21 mouse cellular contexts compared by ENCODE assay signal in genomic region chr13:94668276-94668675, GRCm38 (mm10).
"Had no signal": no experiment of that assay in that cellular context is flagged by ENCODE, and none has a peak within 500 bp of the region (broad histone marks: within the 10 kb centered on the region; RNA-seq: fewer than 3 reads in every experiment).

No protein-coding gene starts in this region.

- H3K4me3 ChIP-seq: intestine, embryonic 15.5 days; kidney, embryonic 15.5 days; limb, embryonic 12.5 days; limb, embryonic 15.5 days; liver, embryonic 12.5 days; liver, embryonic 15.5 days; lung, embryonic 15.5 days; megakaryocyte, embryonic 14.5 days; midbrain, embryonic 12.5 days had no signal

- H3K4me1 ChIP-seq: intestine, embryonic 15.5 days; kidney, embryonic 15.5 days; limb, embryonic 12.5 days; limb, embryonic 15.5 days; liver, embryonic 12.5 days; liver, embryonic 15.5 days; lung, embryonic 15.5 days; megakaryocyte, embryonic 14.5 days had no signal

- DNase-seq: kidney, adult 11 months; kidney, adult 8-10 months; kidney, postnatal 10 days; kidney, postnatal 36 days; left cerebral cortex, postnatal 4 days; lung, adult 18-20 months; lung, postnatal 10 days; lung, postnatal 36 days; right cerebral cortex, postnatal 25 days; spleen, adult 18-20 months; thymus, postnatal 25 days had no signal

- H3K9ac ChIP-seq: intestine, embryonic 15.5 days; kidney, embryonic 15.5 days; limb, embryonic 12.5 days; limb, embryonic 15.5 days; liver, embryonic 12.5 days; liver, embryonic 15.5 days; lung, embryonic 15.5 days; midbrain, embryonic 12.5 days had no signal

- H3K36me3 ChIP-seq: intestine, embryonic 15.5 days; kidney, embryonic 15.5 days; limb, embryonic 12.5 days; limb, embryonic 15.5 days; liver, embryonic 12.5 days; liver, embryonic 15.5 days; lung, embryonic 15.5 days; midbrain, embryonic 12.5 days had no signal

- H3K4me2 ChIP-seq: intestine, embryonic 15.5 days; kidney, embryonic 15.5 days; limb, embryonic 12.5 days; limb, embryonic 15.5 days; liver, embryonic 12.5 days; liver, embryonic 15.5 days; lung, embryonic 15.5 days; midbrain, embryonic 12.5 days had no signal

- H3K9me3 ChIP-seq: intestine, embryonic 15.5 days; kidney, embryonic 15.5 days; limb, embryonic 12.5 days; limb, embryonic 15.5 days; liver, embryonic 12.5 days; liver, embryonic 15.5 days; lung, embryonic 15.5 days; megakaryocyte, embryonic 14.5 days; midbrain, embryonic 12.5 days had no signal

- H3K27me3 ChIP-seq: intestine, embryonic 15.5 days had no signal

- H3K27ac ChIP-seq: intestine, embryonic 15.5 days; kidney, embryonic 15.5 days; limb, embryonic 12.5 days; limb, embryonic 15.5 days; liver, embryonic 12.5 days; liver, embryonic 15.5 days; lung, embryonic 15.5 days; midbrain, embryonic 12.5 days had no signal

- ATAC-seq: intestine, embryonic 15.5 days; liver, embryonic 12.5 days; midbrain, embryonic 16.5 days had no signal
